Mouse (Mus musculus) kidney, adult 2 months (tissue): Measurements from ENCODE around the gene 3110001I22Rik.

Experiments
- CTCF ChIP-seq: fragments of 200-500 bp; conservative IDR thresholded peaks from 2 replicates; pipeline ENCODE4 v1.5.1; 2011; ENCODE audit warnings: low read depth, mild to moderate bottlenecking, control low read depth, low read length, moderate library complexity, mixed read lengths; ENCODE audit not compliant: insufficient read depth, insufficient read length
- POLR2A ChIP-seq: fragments of 200-500 bp; IDR thresholded peaks from one replicate; pipeline ENCODE4 v1.6.1; 2011; ENCODE audit warnings: low read depth, low read length, control low read depth

DNA sequence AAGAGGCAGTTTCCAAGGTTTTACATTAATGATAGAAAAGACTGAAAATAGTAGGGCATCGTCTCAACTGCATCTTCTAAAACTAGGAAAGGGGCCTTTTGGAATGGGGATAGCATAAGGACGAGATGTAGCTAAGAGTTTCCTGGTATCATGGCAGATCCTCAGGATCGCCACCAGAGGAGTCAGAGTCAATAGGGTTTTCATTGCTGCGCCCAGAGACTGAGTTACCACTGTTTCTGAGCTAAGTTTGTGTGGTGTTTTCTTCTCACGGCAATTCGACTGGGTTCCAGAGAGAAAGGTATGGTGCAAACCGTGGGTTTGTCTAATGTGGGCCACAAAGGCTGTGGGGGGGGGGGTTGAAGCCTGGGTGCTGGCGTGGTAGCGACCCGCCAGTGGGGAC is 32.9 kb downstream of the 3110001I22Rik start:
- TF ChIP-seq POLR2A (no peak), CTCF (no peak)
